Mouse (Mus musculus): ENCODE measurements around the gene Prkrip1.

Gene Prkrip1

DNA sequence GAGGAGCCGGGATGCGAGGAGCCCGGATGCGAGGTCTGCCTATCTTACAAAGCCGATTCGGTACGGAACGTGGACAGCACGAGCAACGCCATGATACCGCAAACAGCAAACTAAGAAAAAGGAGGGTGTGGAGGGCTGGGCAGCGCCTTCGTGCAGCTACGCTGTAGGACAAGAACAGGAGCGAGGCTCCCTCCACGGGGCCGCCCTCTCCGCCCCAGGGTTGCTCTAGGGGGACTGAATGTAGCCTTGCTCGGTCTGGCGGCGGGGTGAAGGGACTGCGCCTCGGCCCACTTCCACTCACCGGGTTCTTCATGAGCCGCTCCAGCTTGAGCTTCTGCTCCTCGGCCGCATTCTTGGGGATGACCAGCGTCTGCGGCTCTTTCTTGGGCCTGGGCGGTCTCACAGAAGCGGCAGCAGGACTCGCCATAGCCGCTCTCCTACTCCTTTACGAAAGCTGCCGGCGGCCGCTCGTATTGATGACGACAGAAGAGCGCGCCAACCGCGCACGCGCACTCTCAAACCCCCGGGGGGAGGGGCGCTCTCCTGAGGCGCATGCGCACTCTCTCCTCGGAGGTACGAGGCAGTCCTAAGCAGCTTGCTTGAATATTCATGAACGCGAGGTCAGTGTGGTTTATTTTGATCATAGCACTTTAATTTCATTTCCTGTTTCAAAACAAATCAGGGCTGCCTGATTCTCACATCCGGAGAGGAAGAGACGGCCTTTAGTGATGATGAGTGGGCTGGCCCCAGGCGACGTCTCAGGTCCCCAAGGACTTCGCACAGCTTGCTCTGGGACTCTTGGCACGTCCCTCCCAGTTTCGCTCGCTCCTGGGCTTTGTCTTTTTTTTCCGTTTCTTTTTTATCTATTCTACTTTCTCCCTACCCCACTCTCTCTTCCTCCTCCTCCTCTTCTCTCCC lies at the start of gene Prkrip1:
TSS of gene Prkrip1 (minus strand) at position 490 of the 918 bp plus-strand sequence.
- peak; percentile 95 for DNase-seq (ENCODE audit: low read depth, low spot score)

DNA sequence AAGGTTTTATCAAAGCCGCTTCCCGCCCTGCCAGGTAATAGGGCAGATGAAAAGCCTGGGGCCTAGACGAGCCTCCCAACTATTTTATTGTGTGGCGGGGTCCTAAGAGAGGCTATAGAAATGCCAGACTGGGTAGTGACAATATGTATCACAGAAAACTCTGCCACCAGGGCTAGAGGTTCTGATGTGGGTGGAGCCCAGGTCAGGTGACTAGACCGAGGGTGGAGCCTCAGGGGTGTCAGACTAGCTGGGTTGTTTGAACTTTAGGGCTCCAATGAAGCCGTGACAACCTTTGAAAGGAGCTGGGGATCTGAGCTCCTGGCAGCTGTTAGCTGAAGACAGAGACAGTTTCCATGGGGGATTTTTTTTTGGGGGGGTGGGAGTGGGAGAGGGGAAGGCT lies 49.7 kb upstream of the Prkrip1 start:
- DNase-seq (ENCODE audit: low read depth, low spot score): no peak

- DNase-seq (ENCODE audit: low read depth, low spot score): no peak
Measured at GRCm38 (mm10) chr5:136246452-136246838, 47.7 kb upstream of the Prkrip1 start, which contains the start of gene Sh2b2. Gene Sh2b2 (minus strand): TSS chr5:136246556.

DNA sequence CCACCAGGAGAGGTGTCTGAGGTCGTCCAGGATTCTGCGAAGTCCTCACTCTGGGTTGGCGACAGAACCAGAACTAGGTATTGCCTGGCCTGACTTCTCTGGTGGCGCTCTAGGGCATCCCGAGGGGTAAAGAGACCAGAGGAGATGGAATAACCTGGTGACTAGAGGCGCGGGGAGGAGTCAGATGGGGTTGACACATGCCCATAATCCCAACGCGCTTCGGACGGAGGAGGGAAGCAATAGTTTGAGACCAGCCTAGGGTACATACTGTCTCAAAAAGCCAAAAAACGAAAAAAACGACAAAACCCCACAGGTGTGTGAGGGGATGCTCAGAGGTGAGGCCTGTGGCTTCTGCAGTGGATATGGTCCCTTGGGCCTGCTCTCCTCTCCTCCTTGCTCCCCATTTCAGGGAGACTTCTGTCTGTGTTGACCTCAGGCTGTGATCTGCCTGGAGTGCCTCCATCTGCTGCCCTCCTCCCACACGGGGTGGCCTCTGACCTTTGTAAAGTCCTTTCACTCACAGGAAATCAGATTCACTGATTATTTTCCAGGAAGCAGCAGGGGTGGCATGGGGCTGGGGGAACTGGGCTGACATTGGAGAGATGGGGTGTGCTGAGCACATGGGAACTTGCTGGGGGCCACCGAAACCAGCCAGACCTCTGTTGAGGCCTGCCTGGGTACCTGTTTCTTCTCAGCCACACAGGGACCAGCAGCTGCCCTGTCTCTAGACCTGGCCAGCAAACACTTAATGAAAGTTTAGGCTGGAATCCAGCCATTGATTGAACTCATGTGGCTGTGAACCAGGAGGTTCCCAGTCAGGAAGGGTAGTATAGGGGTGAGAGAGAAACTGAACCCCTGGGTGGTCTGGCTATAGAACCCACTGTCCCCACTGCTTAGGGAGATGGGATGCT lies 47.0 kb upstream of the Prkrip1 start:
- DNase-seq (ENCODE audit: low read depth, low spot score): no peak

DNA sequence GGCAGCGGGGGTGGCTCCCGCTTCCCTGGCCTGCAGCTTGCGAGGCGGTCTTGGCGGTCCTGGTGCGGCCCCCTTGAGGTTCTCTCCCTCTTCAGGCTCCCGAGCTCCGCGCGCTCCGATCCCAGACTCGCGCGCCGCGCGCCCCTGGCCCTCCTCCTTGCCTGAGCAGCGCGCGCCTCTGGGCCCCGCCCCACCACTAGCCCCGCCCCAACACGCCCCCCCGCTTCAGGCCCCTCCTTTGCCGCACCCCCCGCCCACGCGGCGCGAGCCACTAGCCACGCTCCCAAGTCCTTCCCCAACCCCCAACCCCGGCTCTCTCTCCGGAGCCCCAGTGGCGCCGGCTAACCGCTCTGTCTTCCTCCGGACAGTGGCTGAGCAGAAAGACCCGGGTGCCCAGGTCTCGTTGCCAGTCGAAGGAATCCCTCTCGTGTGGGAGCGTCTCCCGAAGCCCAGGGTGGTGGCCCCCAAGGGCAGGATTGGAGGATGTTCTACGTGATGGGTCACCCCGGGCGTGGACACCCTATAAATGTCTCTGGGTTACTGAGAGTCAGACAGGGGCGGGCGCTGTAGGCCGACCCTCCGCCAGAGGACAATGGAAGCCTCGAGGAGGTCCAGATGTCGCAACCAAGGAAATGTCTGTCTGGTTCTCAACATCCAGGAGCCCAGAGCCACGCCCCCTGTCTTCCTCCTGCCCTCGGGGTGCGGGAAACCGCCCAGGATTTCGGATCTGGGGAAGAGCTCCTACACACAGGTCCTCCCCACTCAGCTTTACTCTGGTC lies 46.2 kb upstream of the Prkrip1 start:
- peak; percentile 90 for DNase-seq (ENCODE audit: low read depth, low spot score)

GRCm38 (mm10) chr5:136243851-136244761 lies 45.3 kb upstream of the Prkrip1 start:
- DNase-seq (ENCODE audit: low read depth, low spot score): peak; percentile 18

DNA sequence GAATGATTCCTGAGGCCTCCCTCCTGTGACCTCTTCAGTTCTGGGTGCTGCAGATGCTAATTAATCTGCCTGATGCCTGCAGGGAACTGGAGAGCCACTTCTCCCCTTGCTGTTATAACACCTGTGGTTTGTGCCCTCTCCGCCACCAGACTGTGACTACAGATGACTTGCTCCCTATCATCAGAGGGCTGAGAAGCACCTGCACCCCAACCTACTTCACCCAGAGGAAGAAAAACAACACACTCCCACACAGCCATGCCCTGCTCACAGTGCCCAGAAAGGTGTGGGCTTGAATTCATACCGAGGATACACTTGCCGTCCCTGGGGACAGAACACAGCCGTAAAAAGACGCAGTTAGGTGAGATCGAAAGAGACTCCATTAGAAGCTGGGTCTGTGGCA lies 42.4 kb upstream of the Prkrip1 start:
- DNase-seq (ENCODE audit: low read depth, low spot score): no peak

DNA sequence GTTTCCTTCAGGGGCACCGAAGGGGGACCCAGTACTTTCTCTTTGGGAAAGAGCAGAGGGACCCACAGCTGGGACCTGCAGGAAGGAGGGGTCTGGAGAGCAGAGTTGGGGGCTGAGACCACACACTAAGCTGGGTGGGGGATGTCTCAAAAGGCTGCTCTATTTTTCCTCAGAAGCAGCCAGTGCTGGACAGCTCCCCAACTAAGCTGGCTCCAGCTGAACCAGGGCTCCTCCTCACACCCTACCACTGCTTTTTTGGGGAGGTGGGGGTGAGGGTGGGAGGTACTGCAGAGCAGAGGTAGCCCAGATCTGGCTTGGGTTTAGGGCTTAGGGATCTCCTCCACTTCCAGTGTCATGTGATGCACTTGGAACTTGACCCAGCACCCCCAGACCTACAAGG lies 41.6 kb upstream of the Prkrip1 start:
- no peak for DNase-seq (ENCODE audit: low read depth, low spot score)

GRCm38 (mm10) chr5:136237607-136238006 lies 38.8 kb upstream of the Prkrip1 start:
- DNase-seq (ENCODE audit: low read depth, low spot score): no peak

GRCm38 (mm10) chr5:136236611-136237010 lies 37.8 kb upstream of the Prkrip1 start:
- DNase-seq (ENCODE audit: low read depth, low spot score): peak; percentile 28

DNA sequence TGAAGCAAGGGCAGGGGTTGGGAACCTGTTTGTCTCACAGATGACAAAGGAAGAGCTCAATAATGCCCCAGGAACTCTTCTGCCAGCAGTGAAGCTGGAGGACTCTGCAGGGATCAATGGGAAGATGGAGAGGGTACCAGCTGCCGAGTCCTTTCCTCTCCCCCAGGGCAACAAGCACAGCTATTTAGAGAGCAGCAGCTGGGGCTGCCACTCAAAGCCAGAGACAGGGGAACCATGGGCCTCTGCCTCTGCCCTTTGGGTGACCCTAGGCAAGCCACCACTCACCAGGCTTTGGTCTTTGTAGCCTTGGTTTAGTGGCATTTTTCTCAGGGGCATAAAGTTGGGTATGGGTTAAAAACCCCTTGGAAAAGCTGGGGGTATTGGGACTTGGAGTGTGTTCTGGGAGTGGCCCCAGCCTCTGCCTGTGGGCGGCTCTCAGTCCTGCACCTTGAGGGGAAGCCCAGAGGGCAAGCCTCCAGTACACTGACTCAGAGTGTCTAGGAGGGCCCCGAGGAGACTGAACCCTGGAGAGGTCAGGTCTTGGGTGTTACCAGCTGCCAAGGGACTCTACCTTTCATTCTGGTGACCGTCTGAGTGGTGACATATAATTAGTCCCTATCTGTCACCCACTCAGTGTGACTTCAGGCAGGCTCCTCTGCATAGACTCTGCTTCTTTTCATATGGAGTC lies 31.7 kb upstream of the Prkrip1 start:
- DNase-seq (ENCODE audit: low read depth, low spot score): peak; percentile 22

DNA sequence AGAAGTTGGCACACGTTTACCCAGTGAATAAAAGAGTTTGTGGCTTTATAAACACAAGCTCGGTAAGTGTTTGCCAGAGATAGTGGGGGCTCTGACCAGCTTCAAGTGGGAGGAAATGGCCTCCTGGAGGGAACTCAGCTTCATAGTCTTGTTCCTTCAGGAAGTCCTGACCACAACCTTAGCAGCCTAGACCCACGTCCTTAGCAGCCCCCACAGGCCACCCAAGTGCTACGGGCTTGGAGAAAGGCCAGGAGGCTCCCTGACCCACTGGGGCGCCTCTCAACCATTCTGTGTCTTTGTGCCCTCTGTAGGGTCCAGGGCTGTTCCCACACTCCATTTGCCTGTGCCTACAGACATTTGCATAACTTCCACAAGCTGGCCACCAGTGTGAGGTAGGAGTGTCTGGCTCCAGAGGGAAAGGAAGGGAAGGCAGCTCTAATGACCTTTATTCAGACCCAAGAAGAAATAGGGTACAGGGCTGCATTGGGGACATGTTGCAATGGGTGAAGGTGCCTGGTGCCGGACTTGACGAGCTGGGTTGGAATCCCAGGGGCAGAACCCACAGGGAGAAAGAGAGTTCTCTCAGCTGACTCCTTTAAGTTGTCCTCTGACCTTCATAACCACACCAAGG lies 27.6 kb upstream of the Prkrip1 start:
- no peak for DNase-seq (ENCODE audit: low read depth, low spot score)

DNA sequence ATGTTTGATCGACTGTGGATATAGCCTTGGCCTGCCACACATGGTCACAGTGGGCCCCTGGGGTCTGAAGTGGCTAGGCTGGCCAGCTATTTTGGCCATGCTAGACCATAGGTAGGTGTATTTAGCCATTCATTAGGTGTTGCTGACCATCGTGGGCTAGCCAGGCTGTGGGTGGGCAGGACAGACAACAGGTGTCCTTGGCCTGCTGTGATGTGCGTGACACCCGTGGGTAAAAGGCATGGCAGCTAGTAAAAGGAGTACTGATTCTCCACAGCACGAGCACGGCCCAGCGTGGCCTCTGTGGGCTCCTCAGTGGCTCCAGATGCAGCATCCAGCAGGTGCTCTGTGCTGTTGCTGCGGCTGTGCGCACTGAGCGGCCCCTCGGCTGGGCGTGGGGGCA lies 19.8 kb upstream of the Prkrip1 start:
- DNase-seq (ENCODE audit: low read depth, low spot score): no peak

DNA sequence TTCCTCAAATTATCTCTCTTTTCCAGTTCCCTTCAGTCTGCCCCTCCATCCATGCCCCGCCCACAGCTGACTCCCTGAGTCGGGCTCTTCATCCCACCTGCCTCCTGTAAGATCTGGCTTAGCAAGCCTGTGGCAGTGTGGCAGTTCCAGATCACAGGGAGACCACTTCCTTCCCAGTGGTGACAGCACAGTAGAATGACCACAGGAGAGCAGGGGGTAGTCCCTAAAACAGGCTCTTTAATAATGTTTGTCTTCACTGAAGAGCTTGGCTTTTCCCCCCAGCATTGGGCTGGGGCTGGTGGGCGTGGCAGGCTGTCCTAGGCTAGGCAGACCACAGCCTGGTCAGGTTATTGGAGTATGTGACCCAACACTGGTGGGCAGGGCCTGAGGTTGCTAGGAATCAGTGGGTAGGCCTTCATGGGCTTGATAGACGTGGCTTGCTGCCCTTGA lies 19.2 kb upstream of the Prkrip1 start:
- DNase-seq (ENCODE audit: low read depth, low spot score): no peak

GRCm38 (mm10) chr5:136217004-136217665 lies 18.4 kb upstream of the Prkrip1 start:
- no peak for DNase-seq (ENCODE audit: low read depth, low spot score)

GRCm38 (mm10) chr5:136215958-136216357 lies 17.2 kb upstream of the Prkrip1 start:
- DNase-seq (ENCODE audit: low read depth, low spot score): peak; percentile 26

DNA sequence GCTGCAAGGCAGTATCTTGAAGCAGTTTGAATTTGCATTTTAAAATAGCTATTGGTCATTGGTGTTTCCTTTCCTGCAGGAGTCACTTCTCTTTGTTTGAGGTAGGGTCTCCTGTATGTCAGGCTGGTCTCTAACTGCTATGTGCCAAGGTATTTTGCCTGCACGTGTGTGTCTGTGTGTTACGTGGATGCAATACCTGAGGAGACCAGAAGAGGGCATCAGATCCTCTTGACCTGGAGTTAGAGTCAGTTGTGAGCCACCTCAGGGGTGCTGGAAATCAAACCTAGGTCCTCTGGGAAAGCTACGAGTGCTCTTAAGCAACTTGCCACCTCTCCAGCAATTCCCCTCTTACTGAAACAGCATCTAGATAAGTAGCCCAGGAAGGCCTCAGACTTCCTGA lies 16.4 kb upstream of the Prkrip1 start:
- DNase-seq (ENCODE audit: low read depth, low spot score): peak; percentile 19

- DNase-seq (ENCODE audit: low read depth, low spot score): no peak
Measured at GRCm38 (mm10) chr5:136213716-136214115, 15.0 kb upstream of the Prkrip1 start.

DNA sequence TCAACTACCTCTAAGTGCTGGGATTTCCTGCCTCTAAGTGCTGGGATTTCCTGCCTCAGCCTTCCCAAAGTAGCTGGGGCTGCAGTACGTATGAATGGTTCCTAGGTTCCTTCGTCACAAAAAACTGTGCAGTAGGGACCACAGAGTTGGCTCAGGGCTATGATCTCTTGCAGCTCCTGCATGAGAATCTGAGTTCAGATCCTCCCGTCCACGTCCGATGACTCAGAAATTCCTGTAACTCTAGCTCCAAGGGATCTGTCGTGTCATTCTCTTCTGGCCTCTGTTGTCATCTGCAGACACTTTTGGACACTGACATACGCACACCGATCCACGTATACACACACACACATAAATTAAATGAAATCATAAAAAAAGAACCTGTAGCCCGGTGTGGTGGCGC lies 14.0 kb upstream of the Prkrip1 start:
- no peak for DNase-seq (ENCODE audit: low read depth, low spot score)
